Mouse (Mus musculus): Measurements from ENCODE around the gene Cc2d1a. TPM values are rescaled to one million over a fixed set of nuclear protein-coding genes. Genes with fewer than 3 reads are reported as not detected.

The Cc2d1a gene
- 14.8 and 15.7 TPM in 2 replicates for polyA plus RNA-seq (2015; fragmentation: Nextera tagmentation; extraction: Ambion mirVana)

GRCm38 (mm10) chr8:84147769-84148530 lies at the start of gene Cc2d1a, which contains the start of gene 4930432K21Rik:
Cc2d1a (minus strand) TSS chr8:84147936.
4930432K21Rik (plus strand) TSS chr8:84148025.

GRCm38 (mm10) chr8:84185117-84185516 lies 37.4 kb upstream of the Cc2d1a start, which contains the start of gene Nanos3:
Nanos3 (minus strand) TSS chr8:84185217.

DNA sequence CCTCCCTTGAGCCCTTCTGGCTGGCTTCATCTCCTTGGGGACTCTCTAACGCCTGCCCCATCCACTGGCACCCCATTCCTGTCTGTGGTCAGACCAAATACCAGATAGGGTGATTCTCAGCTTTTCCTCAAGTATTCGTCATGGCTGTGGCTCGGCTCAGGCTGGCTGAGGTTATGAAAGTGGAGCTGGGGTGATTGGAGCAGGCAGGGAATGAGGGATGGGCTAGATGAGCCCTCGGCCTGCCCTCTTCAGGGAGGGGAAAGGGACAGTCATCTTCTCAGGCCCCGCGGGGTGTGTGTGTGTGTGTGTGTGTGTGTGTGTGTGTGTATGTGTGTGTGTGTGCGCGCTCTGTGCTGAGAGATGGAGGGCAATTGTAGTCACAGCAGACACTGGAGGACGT lies 22.1 kb downstream of the Cc2d1a start, which contains the start of gene Podnl1:
Podnl1 (plus strand) TSS at position 334 of the 400 bp plus-strand sequence.

GRCm38 (mm10) chr8:84104697-84105609 lies 42.8 kb downstream of the Cc2d1a start, which contains the start of gene Dcaf15:
Dcaf15 (minus strand) TSS chr8:84104768.

MicroRNAs encoded within 50 kb of the gene (microRNA counts, 519-probe panel; counts per million panel counts)
- microRNA mmu-miR-181c (2,853 counts per million, percentile 42 among the panel's probes with 10 or more counts), microRNA mmu-miR-709 (2,137 counts per million, percentile 27 among the panel's probes with 10 or more counts)

Small RNAs within 50 kb of the gene (microRNA-seq; reads per million reads assigned to microRNA genes)
- not detected for gene Gm25110
- gene Mir181c = 2,221 reads per million, percentile 81 among the genes with 10 or more reads in this experiment
- gene Mir181d = 911 reads per million, percentile 72 among the genes with 10 or more reads in this experiment
- gene Mir709 = not detected

Other genes starting within 250 kb of the Cc2d1a start
- 9.2 and 10.4 TPM in 2 replicates for gene Adgrl1, start 247.8 kb downstream of the Cc2d1a start, polyA plus RNA-seq (2015; fragmentation: Nextera tagmentation; extraction: Ambion mirVana)
- gene Gm10644, start 192.7 kb downstream of the Cc2d1a start, polyA plus RNA-seq (2015; fragmentation: Nextera tagmentation; extraction: Ambion mirVana) = 0.06 and 0.17 TPM in 2 replicates
- 14.0 and 18.6 TPM in 2 replicates for gene Asf1b, start 192.4 kb downstream of the Cc2d1a start, polyA plus RNA-seq (2015; fragmentation: Nextera tagmentation; extraction: Ambion mirVana)
- gene Prkaca, start 174.9 kb downstream of the Cc2d1a start, polyA plus RNA-seq (2015; fragmentation: Nextera tagmentation; extraction: Ambion mirVana) = 63.1 and 68.1 TPM in 2 replicates
- 3.5 and 4.3 TPM in 2 replicates for gene Samd1, start 150.3 kb downstream of the Cc2d1a start, polyA plus RNA-seq (2015; fragmentation: Nextera tagmentation; extraction: Ambion mirVana)
- 0.39 and 0.48 TPM in 2 replicates for gene 1700067K01Rik, start 146.4 kb downstream of the Cc2d1a start, polyA plus RNA-seq (2015; fragmentation: Nextera tagmentation; extraction: Ambion mirVana)
- 0.43 and 0.60 TPM in 2 replicates for gene 2210011C24Rik, start 135.8 kb downstream of the Cc2d1a start, polyA plus RNA-seq (2015; fragmentation: Nextera tagmentation; extraction: Ambion mirVana)
- gene Palm3, start 126.5 kb downstream of the Cc2d1a start, polyA plus RNA-seq (2015; fragmentation: Nextera tagmentation; extraction: Ambion mirVana) = 0.47 and 1.3 TPM in 2 replicates
- gene Il27ra, start 105.3 kb downstream of the Cc2d1a start, polyA plus RNA-seq (2015; fragmentation: Nextera tagmentation; extraction: Ambion mirVana) = 0.53 and 0.96 TPM in 2 replicates
- gene Rln3, start 102.9 kb downstream of the Cc2d1a start, polyA plus RNA-seq (2015; fragmentation: Nextera tagmentation; extraction: Ambion mirVana) = not detected in 2 replicates
- 0.82 and 0.94 TPM in 2 replicates for gene Gm10643, start 82.8 kb downstream of the Cc2d1a start, polyA plus RNA-seq (2015; fragmentation: Nextera tagmentation; extraction: Ambion mirVana)
- 3.1 and 3.3 TPM in 2 replicates for gene Rfx1, start 81.1 kb downstream of the Cc2d1a start, polyA plus RNA-seq (2015; fragmentation: Nextera tagmentation; extraction: Ambion mirVana)
- 3.0 and 3.2 TPM in 2 replicates for gene Dcaf15, start 43.2 kb downstream of the Cc2d1a start, polyA plus RNA-seq (2015; fragmentation: Nextera tagmentation; extraction: Ambion mirVana)
- 0.16 and 0.22 TPM in 2 replicates for gene Podnl1, start 21.9 kb downstream of the Cc2d1a start, polyA plus RNA-seq (2015; fragmentation: Nextera tagmentation; extraction: Ambion mirVana)
- 0.16 and 0.50 TPM in 2 replicates for gene 4930432K21Rik, start 89 bp upstream of the Cc2d1a start, polyA plus RNA-seq (2015; fragmentation: Nextera tagmentation; extraction: Ambion mirVana)
- 1.1 and 1.3 TPM in 2 replicates for gene Nanos3, start 37.3 kb upstream of the Cc2d1a start, polyA plus RNA-seq (2015; fragmentation: Nextera tagmentation; extraction: Ambion mirVana)
- 5.2 and 5.8 TPM in 2 replicates for gene Zswim4, start 89.1 kb upstream of the Cc2d1a start, polyA plus RNA-seq (2015; fragmentation: Nextera tagmentation; extraction: Ambion mirVana)
- 269 and 288 TPM in 2 replicates for gene D8Ertd738e, start 101.8 kb upstream of the Cc2d1a start, polyA plus RNA-seq (2015; fragmentation: Nextera tagmentation; extraction: Ambion mirVana)
- gene Mri1, start 109.4 kb upstream of the Cc2d1a start, polyA plus RNA-seq (2015; fragmentation: Nextera tagmentation; extraction: Ambion mirVana) = 63.3 and 68.1 TPM in 2 replicates
- gene Ccdc130, start 122.4 kb upstream of the Cc2d1a start, polyA plus RNA-seq (2015; fragmentation: Nextera tagmentation; extraction: Ambion mirVana) = 9.6 and 10.7 TPM in 2 replicates
- 2.2 and 4.1 TPM in 2 replicates for gene Cacna1a, start 240.5 kb upstream of the Cc2d1a start, polyA plus RNA-seq (2015; fragmentation: Nextera tagmentation; extraction: Ambion mirVana)